Mouse (Mus musculus): ENCODE measurements around the gene Snx13. TPM values are rescaled to one million over a fixed set of nuclear protein-coding genes. Genes with fewer than 3 reads are reported as not detected.

Gene Snx13
- total RNA-seq, 1 experiment, result 13.6 TPM

DNA sequence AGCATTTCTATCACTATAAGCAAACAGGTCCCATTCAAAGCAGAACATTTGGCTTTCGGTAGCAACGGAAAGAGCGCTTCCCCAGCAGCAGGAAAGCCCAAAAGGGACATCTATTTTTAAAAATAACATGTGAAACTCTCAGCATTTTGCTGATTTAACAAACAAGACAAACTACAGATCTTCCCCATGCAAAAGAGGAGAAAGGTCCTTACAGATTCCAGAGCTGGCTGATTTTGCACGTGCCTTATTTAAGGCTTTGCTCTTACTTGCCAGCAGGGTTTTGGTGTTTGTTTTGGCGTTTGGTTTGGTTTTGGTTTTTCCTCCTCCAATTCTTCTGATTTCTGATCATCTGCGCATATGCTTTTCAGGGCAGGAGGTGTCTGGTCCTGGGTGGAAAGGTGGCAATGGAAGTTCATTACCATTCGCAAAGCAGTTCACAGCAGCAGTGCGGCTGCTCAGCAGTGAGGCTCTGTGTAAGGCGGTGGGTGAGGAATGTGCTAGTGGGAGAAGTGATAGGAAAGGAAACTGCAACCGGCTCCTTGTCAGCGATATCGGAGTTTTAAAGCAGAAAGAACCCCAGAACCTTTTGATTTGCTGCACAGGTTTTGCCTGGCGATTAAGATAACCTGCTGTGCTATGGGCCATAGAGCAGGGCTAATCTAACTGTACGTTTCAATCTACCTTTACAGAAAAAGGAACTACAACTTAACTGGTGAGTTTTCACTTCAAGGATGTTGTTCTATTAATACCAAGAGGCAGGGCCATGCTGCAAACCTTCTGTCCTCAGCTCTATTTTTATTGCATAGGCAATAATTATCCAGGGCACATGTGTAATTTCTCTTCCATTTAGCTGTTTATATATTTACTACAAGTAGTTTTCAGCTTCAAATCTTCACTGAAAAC is 8.1 kb upstream of the Snx13 start:
- Histone ChIP-seq H3K4me1 (ENCODE audit: control insufficient read depth in 2 of 2, insufficient read depth in 2 of 2, low read length in 2 of 2, poor library complexity in 1 of 2) (no peaks in the 10 kb centered on the region), H3K36me3 (ENCODE audit: control insufficient read depth, insufficient read depth, low read length, poor library complexity, severe bottlenecking) (no peaks in the 10 kb centered on the region), H3K4me3 (ENCODE audit: insufficient read depth in 1 of 2, low read depth in 1 of 2, low read length in 2 of 2, poor library complexity in 1 of 2, severe bottlenecking in 1 of 2) (no peak overlapping the region), H3K9ac (ENCODE audit: insufficient read depth, low read depth, low read length, poor library complexity, severe bottlenecking) (no peak overlapping the region), H3K27ac (ENCODE audit: insufficient read depth, low read depth, low read length, poor library complexity, severe bottlenecking) (no peak overlapping the region), H3K9me3 (ENCODE audit: control insufficient read depth, insufficient read depth, low read depth, low read length) (no peaks in the 10 kb centered on the region)
- no peak for DNase-seq (ENCODE audit: low read depth, low spot score)
- in situ Hi-C loops (cut with MboI; ENCODE audit: low sequenced_read_pairs in 2 of 2, unreplicated experiment in 2 of 2), result no loop called here
- TF ChIP-seq HCFC1 (IDR thresholded peaks at IDR 0.05; ENCODE audit: borderline replicate concordance, insufficient read depth, low read length) (no peak), ZNF384 (IDR thresholded peaks at IDR 0.05; ENCODE audit: low read depth, low read length) (no peak), CHD2 (IDR thresholded peaks at IDR 0.05; ENCODE audit: low read depth, low read length) (no peak), ZC3H11A (IDR thresholded peaks at IDR 0.05; ENCODE audit: borderline replicate concordance, low read depth, low read length) (no peak), MAFK (IDR thresholded peaks at IDR 0.05; ENCODE audit: insufficient read depth, low read depth, low read length) (no peak)

DNA sequence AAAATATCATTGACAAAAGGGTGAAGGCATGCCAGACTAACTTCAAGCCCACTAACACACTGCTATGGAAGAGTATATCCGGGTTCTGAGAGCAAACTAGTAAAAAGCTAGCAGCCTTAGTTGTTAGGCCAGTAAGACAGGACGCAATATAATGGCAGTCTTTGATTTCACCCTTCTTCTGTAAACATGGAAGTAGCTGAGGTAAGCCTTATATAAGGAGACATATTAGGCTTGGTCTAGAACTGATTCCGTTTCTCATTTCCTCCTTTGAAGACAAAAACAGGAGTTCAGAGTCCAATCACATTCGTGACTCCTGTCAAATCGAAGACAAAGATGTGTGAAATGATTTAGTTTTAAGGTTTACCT is 7.4 kb upstream of the Snx13 start:
- no peak overlapping the region for H3K9ac ChIP-seq (ENCODE audit: insufficient read depth, low read depth, low read length, poor library complexity, severe bottlenecking)
- TF ChIP-seq ZC3H11A (IDR thresholded peaks at IDR 0.05; ENCODE audit: borderline replicate concordance, low read depth, low read length) (no peak), MAFK (IDR thresholded peaks at IDR 0.05; ENCODE audit: insufficient read depth, low read depth, low read length) (no peak), CHD2 (IDR thresholded peaks at IDR 0.05; ENCODE audit: low read depth, low read length) (no peak), HCFC1 (IDR thresholded peaks at IDR 0.05; ENCODE audit: borderline replicate concordance, insufficient read depth, low read length) (no peak), ZNF384 (IDR thresholded peaks at IDR 0.05; ENCODE audit: low read depth, low read length) (no peak)
- no peaks in the 10 kb centered on the region for H3K9me3 ChIP-seq (ENCODE audit: control insufficient read depth, insufficient read depth, low read depth, low read length)
- no peaks in the 10 kb centered on the region for H3K36me3 ChIP-seq (ENCODE audit: control insufficient read depth, insufficient read depth, low read length, poor library complexity, severe bottlenecking)
- H3K4me1 ChIP-seq (ENCODE audit: control insufficient read depth in 2 of 2, insufficient read depth in 2 of 2, low read length in 2 of 2, poor library complexity in 1 of 2), result no peaks in the 10 kb centered on the region
- no peak overlapping the region for H3K27ac ChIP-seq (ENCODE audit: insufficient read depth, low read depth, low read length, poor library complexity, severe bottlenecking)
- no peak overlapping the region for H3K4me3 ChIP-seq (ENCODE audit: insufficient read depth in 1 of 2, low read depth in 1 of 2, low read length in 2 of 2, poor library complexity in 1 of 2, severe bottlenecking in 1 of 2)
- in situ Hi-C loops (cut with MboI; ENCODE audit: low sequenced_read_pairs in 2 of 2, unreplicated experiment in 2 of 2), result no loop called here
- no peak for DNase-seq (ENCODE audit: low read depth, low spot score)

DNA sequence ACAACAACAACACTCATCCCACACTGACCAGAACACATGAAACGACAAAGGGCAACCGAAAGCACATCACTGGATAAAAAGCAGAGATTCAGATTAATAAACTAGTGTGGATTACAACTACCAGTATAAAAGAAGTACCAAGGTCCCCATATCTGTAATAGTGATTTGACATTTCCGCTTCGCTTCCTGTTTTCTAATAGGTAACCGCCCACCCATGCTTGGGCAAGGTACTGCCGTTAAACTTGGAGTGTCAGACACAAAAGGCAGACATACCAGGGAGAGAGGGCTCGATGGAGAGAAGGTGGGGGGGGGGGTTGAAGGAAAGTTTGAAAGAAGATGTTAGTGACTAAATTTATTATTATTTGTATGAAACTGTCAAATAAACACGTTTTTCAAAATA is 5.0 kb upstream of the Snx13 start:
- no peak for DNase-seq (ENCODE audit: low read depth, low spot score)
- H3K9me3 ChIP-seq (ENCODE audit: control insufficient read depth, insufficient read depth, low read depth, low read length), result no peaks in the 10 kb centered on the region
- H3K9ac ChIP-seq (ENCODE audit: insufficient read depth, low read depth, low read length, poor library complexity, severe bottlenecking), result no peak overlapping the region
- in situ Hi-C loops (cut with MboI; ENCODE audit: low sequenced_read_pairs in 2 of 2, unreplicated experiment in 2 of 2), result no loop called here
- TF ChIP-seq HCFC1 (IDR thresholded peaks at IDR 0.05; ENCODE audit: borderline replicate concordance, insufficient read depth, low read length) (no peak), CHD2 (IDR thresholded peaks at IDR 0.05; ENCODE audit: low read depth, low read length) (no peak), MAFK (IDR thresholded peaks at IDR 0.05; ENCODE audit: insufficient read depth, low read depth, low read length) (no peak), ZC3H11A (IDR thresholded peaks at IDR 0.05; ENCODE audit: borderline replicate concordance, low read depth, low read length) (no peak), ZNF384 (IDR thresholded peaks at IDR 0.05; ENCODE audit: low read depth, low read length) (no peak)
- no peaks in the 10 kb centered on the region for H3K36me3 ChIP-seq (ENCODE audit: control insufficient read depth, insufficient read depth, low read length, poor library complexity, severe bottlenecking)
- peaks cover 0 to 3% of the 10 kb centered on the region in 2 experiments; a peak in 1 of 4 replicates for H3K4me1 ChIP-seq (ENCODE audit: control insufficient read depth in 2 of 2, insufficient read depth in 2 of 2, low read length in 2 of 2, poor library complexity in 1 of 2)
- H3K27ac ChIP-seq (ENCODE audit: insufficient read depth, low read depth, low read length, poor library complexity, severe bottlenecking), result no peak overlapping the region
- H3K4me3 ChIP-seq (ENCODE audit: insufficient read depth in 1 of 2, low read depth in 1 of 2, low read length in 2 of 2, poor library complexity in 1 of 2, severe bottlenecking in 1 of 2), result no peak overlapping the region

DNA sequence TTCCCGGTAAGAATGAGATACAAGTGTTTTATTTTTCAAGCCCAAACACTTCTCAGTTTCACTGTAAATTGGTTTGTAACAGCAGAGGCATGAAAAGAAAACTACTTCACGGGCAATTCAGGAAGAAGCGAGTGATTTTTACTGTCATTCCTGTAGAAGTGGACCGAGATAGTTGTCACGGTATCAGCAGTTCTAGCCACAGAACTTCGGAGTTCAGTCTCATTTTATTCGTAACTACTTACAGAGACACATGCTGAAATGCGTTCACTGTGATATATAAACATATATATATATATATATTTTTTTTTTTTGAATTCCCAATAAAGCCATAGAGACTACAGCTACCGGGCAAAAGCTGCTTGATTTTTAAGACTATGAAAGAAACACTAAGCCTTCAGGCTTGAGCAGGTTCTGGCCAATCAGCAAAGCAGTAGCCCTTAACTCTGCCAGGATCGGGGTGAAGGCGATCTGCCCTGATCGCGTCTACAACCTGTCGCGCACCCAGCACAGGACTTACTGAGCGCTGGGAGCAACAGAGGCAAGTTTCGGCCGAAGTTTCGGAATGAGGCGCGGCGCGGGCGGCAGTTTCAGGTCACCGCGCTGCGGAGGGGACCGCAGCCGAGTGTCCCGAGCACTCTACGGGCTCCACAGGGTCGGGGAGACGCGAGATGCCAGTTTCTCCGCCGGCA is 532 bp upstream of the Snx13 start:
- peaks cover 0 to 6% of the 10 kb centered on the region in 2 experiments; a peak in 1 of 4 replicates for H3K4me1 ChIP-seq (ENCODE audit: control insufficient read depth in 2 of 2, insufficient read depth in 2 of 2, low read length in 2 of 2, poor library complexity in 1 of 2)
- peak; percentile 29 for DNase-seq (ENCODE audit: low read depth, low spot score)
- H3K36me3 ChIP-seq (ENCODE audit: control insufficient read depth, insufficient read depth, low read length, poor library complexity, severe bottlenecking), result no peaks in the 10 kb centered on the region
- peak overlapping the region; percentile 16; the same call in 1 of the 2 replicates for H3K27ac ChIP-seq (ENCODE audit: insufficient read depth, low read depth, low read length, poor library complexity, severe bottlenecking)
- in situ Hi-C loops (cut with MboI; ENCODE audit: low sequenced_read_pairs in 2 of 2, unreplicated experiment in 2 of 2), result no loop called here
- H3K4me3 ChIP-seq (ENCODE audit: insufficient read depth in 1 of 2, low read depth in 1 of 2, low read length in 2 of 2, poor library complexity in 1 of 2, severe bottlenecking in 1 of 2), result peak overlapping the region; percentile 95 to 99
- H3K9ac ChIP-seq (ENCODE audit: insufficient read depth, low read depth, low read length, poor library complexity, severe bottlenecking), result peak overlapping the region; percentile 94
- TF ChIP-seq CHD2 (IDR thresholded peaks at IDR 0.05; ENCODE audit: low read depth, low read length), result no peak
- TF ChIP-seq ZNF384 (IDR thresholded peaks at IDR 0.05; ENCODE audit: low read depth, low read length), result no peak
- TF ChIP-seq ZC3H11A (IDR thresholded peaks at IDR 0.05; ENCODE audit: borderline replicate concordance, low read depth, low read length), result no peak
- TF ChIP-seq HCFC1 (IDR thresholded peaks at IDR 0.05; ENCODE audit: borderline replicate concordance, insufficient read depth, low read length), result no peak
- TF ChIP-seq MAFK (IDR thresholded peaks at IDR 0.05; ENCODE audit: insufficient read depth, low read depth, low read length), result no peak
- H3K9me3 ChIP-seq (ENCODE audit: control insufficient read depth, insufficient read depth, low read depth, low read length), result no peaks in the 10 kb centered on the region
